Mouse (Mus musculus) left cerebral cortex, postnatal 25 days (tissue): ENCODE data around the gene Wrnip1. TPM values are rescaled to one million over a fixed set of nuclear protein-coding genes. Genes with fewer than 3 reads are reported as not detected.

ENCODE experiments used
- DNase-seq, 2 experiments: peaks; one replicate each; pipeline ENCODE4 v3.0.0; 2022; ENCODE audit warnings: low spot score in 2 of 2, mixed read lengths in 1 of 2
- intact Hi-C: fragments of 180-260 bp; cut with DNase I; formaldehyde crosslinking; loops from one replicate; pipeline ENCODE4 v1.15.1; 2025
- total RNA-seq, 2 experiments: library from RNA; stranded (reverse); gene quantifications; 2 replicates each; pipeline ENCODE4 v1.2.3; 2021

The Wrnip1 gene
- 10 to 100 TPM; 56.5 to 67.2 TPM for total RNA-seq

GRCm38 (mm10) chr13:32801693-32802221, at the start of gene Wrnip1:
Gene Wrnip1 (plus strand): TSS chr13:32802038.
- intact Hi-C loops = no loop called here
- peak; percentile 96 to 100 for DNase-seq

GRCm38 (mm10) chr13:32752066-32752657, 49.7 kb upstream of the Wrnip1 start:
- peak in 1 of 2 experiments; percentile 57 for DNase-seq
- intact Hi-C loops = no loop called here

GRCm38 (mm10) chr13:32759036-32759435, 42.8 kb upstream of the Wrnip1 start:
- intact Hi-C loops = no loop called here
- DNase-seq = no peak

- intact Hi-C loops = no loop called here
- no peak for DNase-seq
Measured at GRCm38 (mm10) chr13:32760795-32761194, 41.0 kb upstream of the Wrnip1 start.

GRCm38 (mm10) chr13:32763141-32763540, 38.7 kb upstream of the Wrnip1 start:
- DNase-seq = no peak
- intact Hi-C loops = no loop called here

GRCm38 (mm10) chr13:32764448-32764847, 37.4 kb upstream of the Wrnip1 start:
- intact Hi-C loops = no loop called here

GRCm38 (mm10) chr13:32768104-32768503, 33.7 kb upstream of the Wrnip1 start:
- peak; percentile 34 to 60 for DNase-seq
- intact Hi-C loops = loop anchor here (2.0 kb wide), 1 partner anchor 31 kb away; no protein-coding TSS in a partner anchor

More at GRCm38 (mm10) chr13:32764448-32764847, 37.4 kb upstream of the Wrnip1 start:
- no peak for DNase-seq

- DNase-seq = no peak
- intact Hi-C loops = loop anchor here (2.0 kb wide), 1 partner anchor 29 kb away; no protein-coding TSS in a partner anchor
Measured at GRCm38 (mm10) chr13:32769960-32770359, 31.9 kb upstream of the Wrnip1 start.

GRCm38 (mm10) chr13:32775889-32776288, 25.9 kb upstream of the Wrnip1 start:
- DNase-seq = peak in 1 of 2 experiments; percentile 57
- intact Hi-C loops = no loop called here

- intact Hi-C loops = no loop called here
- DNase-seq = no peak
Measured at GRCm38 (mm10) chr13:32776350-32776749, 25.5 kb upstream of the Wrnip1 start.

GRCm38 (mm10) chr13:32778861-32779260, 23.0 kb upstream of the Wrnip1 start:
- intact Hi-C loops = no loop called here
- DNase-seq = no peak

- intact Hi-C loops = no loop called here
- DNase-seq = no peak
Measured at GRCm38 (mm10) chr13:32783055-32783454, 18.8 kb upstream of the Wrnip1 start.

- DNase-seq = no peak
- intact Hi-C loops = no loop called here
Measured at GRCm38 (mm10) chr13:32783816-32784215, 18.0 kb upstream of the Wrnip1 start, which contains the start of gene Mylk4. Gene Mylk4 (minus strand): TSS chr13:32783954.

- intact Hi-C loops = no loop called here
Measured at GRCm38 (mm10) chr13:32787584-32787983, 14.3 kb upstream of the Wrnip1 start.

GRCm38 (mm10) chr13:32789781-32790180, 12.1 kb upstream of the Wrnip1 start:
- intact Hi-C loops = no loop called here
- DNase-seq = no peak

More at GRCm38 (mm10) chr13:32787584-32787983, 14.3 kb upstream of the Wrnip1 start:
- no peak for DNase-seq

GRCm38 (mm10) chr13:32794619-32795018, 7.2 kb upstream of the Wrnip1 start:
- intact Hi-C loops = loop anchor here (5.0 kb wide), 1 partner anchor 1002 kb away; no protein-coding TSS in a partner anchor
- DNase-seq = no peak

GRCm38 (mm10) chr13:32795166-32795565, 6.7 kb upstream of the Wrnip1 start:
- intact Hi-C loops = loop anchor here (5.0 kb wide), 1 partner anchor 1003 kb away; no protein-coding TSS in a partner anchor
- DNase-seq = no peak

- DNase-seq = no peak
- intact Hi-C loops = loop anchor here (5.0 kb wide), 1 partner anchor 1005 kb away; no protein-coding TSS in a partner anchor
Measured at GRCm38 (mm10) chr13:32797085-32797484, 4.8 kb upstream of the Wrnip1 start.

- intact Hi-C loops = loop anchor here (2.0 to 5.0 kb wide), 2 partner anchors 30 to 1007 kb away; no protein-coding TSS in a partner anchor
- DNase-seq = no peak
Measured at GRCm38 (mm10) chr13:32799131-32799530, 2.7 kb upstream of the Wrnip1 start.

GRCm38 (mm10) chr13:32800859-32801258, 979 bp upstream of the Wrnip1 start:
- no peak for DNase-seq
- intact Hi-C loops = no loop called here
